Mouse (Mus musculus) kidney, embryonic 16.5 days (tissue): ENCODE results near the gene Gm17482. TPM values are rescaled to one million over a fixed set of nuclear protein-coding genes. Genes with fewer than 3 reads are reported as not detected.

Source experiments
- ATAC-seq: fragments of 200-750 bp; cut with Nextera tagmentation; 2 replicates; pipeline ENCODE4 v1.8.0; 2017; ENCODE audit warnings: moderate TSS enrichment; ENCODE audit not compliant: low FRiP score, low TSS enrichment
- H3K27ac ChIP-seq: fragments of 300-500 bp; sonication (generic); 2 replicates; pipeline ENCODE4 v1.5.1; 2014; ENCODE audit warnings: low read length
- H3K27me3 ChIP-seq: fragments of 300-500 bp; sonication (generic); 2 replicates; pipeline ENCODE4 v1.6.1; 2014; ENCODE audit warnings: low read length, control low read depth, mixed read lengths; ENCODE audit not compliant: insufficient read depth
- H3K36me3 ChIP-seq: fragments of 300-500 bp; sonication (generic); 2 replicates; pipeline ENCODE4 v1.6.1; 2014; ENCODE audit warnings: low read length, control low read depth, mixed read lengths; ENCODE audit not compliant: insufficient read depth
- H3K4me1 ChIP-seq: fragments of 300-500 bp; sonication (generic); 2 replicates; pipeline ENCODE4 v1.6.1; 2014; ENCODE audit warnings: low read length, control low read depth, mixed read lengths; ENCODE audit not compliant: insufficient read depth
- H3K4me2 ChIP-seq: fragments of 300-500 bp; sonication (generic); replicated peaks from 2 replicates; pipeline ENCODE4 v1.6.1; 2014; ENCODE audit warnings: low read depth, low read length
- H3K4me3 ChIP-seq: fragments of 300-500 bp; sonication (generic); 2 replicates; pipeline ENCODE4 v1.5.1; 2014; ENCODE audit warnings: mild to moderate bottlenecking, low read length
- H3K9ac ChIP-seq: fragments of 300-500 bp; sonication (generic); replicated peaks from 2 replicates; pipeline ENCODE4 v1.6.1; 2014; ENCODE audit warnings: low read length
- H3K9me3 ChIP-seq: fragments of 300-500 bp; sonication (generic); 2 replicates; pipeline ENCODE4 v1.6.1; 2016; ENCODE audit warnings: low read length, control low read depth
- WGBS: fragments of 180-500 bp; shearing (Covaris S2); extraction: QIAGEN DNeasy Blood & Tissue Kit; methylation state at CpG from one replicate; pipeline ENCODE4 v1.1.7; 2014; 5-methylcytosine and 5-hydroxymethylcytosine counted together
- polyA plus RNA-seq: library from polyadenylated mRNA; unstranded; fragments of >200 nt; fragmentation: Nextera tagmentation; extraction: Ambion mirVana; gene quantifications from 2 replicates; pipeline ENCODE4 v1.2.1, GENCODE M21; 2015

The Gm17482 gene
- polyA plus RNA-seq, 1 experiment from 2014 or later = not detected

- WGBS = 81% methylated on average over 3 of the region's 3 CpGs
- no peak overlapping the region for H3K27ac ChIP-seq
Observed at GRCm38 (mm10) chr6:115241939-115242338, 14.8 kb downstream of the Gm17482 start.

GRCm38 (mm10) chr6:115244222-115244621, 17.1 kb downstream of the Gm17482 start:
- ATAC-seq = no peak
- H3K4me1 ChIP-seq = no peaks in the 10 kb centered on the region; the same call in 1 of the 2 replicates
- no peak overlapping the region for H3K4me2 ChIP-seq
- 76% methylated on average over 2 of the region's 2 CpGs for WGBS
- H3K27me3 ChIP-seq = no peaks in the 10 kb centered on the region
- no peaks in the 10 kb centered on the region for H3K9me3 ChIP-seq
- no peaks in the 10 kb centered on the region for H3K36me3 ChIP-seq
- no peak overlapping the region for H3K27ac ChIP-seq
- H3K9ac ChIP-seq = no peak overlapping the region
- no peak overlapping the region for H3K4me3 ChIP-seq

More at GRCm38 (mm10) chr6:115241939-115242338, 14.8 kb downstream of the Gm17482 start:
- Histone ChIP-seq H3K27me3 (no peaks in the 10 kb centered on the region), H3K9ac (no peak overlapping the region), H3K4me1 (no peaks in the 10 kb centered on the region; the same call in 1 of the 2 replicates), H3K4me3 (no peak overlapping the region), H3K4me2 (no peak overlapping the region), H3K9me3 (no peaks in the 10 kb centered on the region), H3K36me3 (no peaks in the 10 kb centered on the region)
- no peak for ATAC-seq

- WGBS = 86% methylated on average over 3 of the region's 3 CpGs
- H3K9me3 ChIP-seq = no peaks in the 10 kb centered on the region
- no peak overlapping the region for H3K27ac ChIP-seq
- no peaks in the 10 kb centered on the region for H3K27me3 ChIP-seq
- H3K36me3 ChIP-seq = no peaks in the 10 kb centered on the region
- H3K4me1 ChIP-seq = no peaks in the 10 kb centered on the region; the same call in 1 of the 2 replicates
- no peak overlapping the region for H3K4me3 ChIP-seq
- H3K9ac ChIP-seq = no peak overlapping the region
- ATAC-seq = no peak
- no peak overlapping the region for H3K4me2 ChIP-seq
Observed at GRCm38 (mm10) chr6:115245500-115246058, 18.4 kb downstream of the Gm17482 start.

GRCm38 (mm10) chr6:115251531-115251985, 24.4 kb downstream of the Gm17482 start:
- H3K27me3 ChIP-seq = no peaks in the 10 kb centered on the region
- H3K36me3 ChIP-seq = no peaks in the 10 kb centered on the region
- H3K4me2 ChIP-seq = peak overlapping the region; percentile 52
- peak; percentile 42; the same call in 1 of the 2 replicates for ATAC-seq
- peaks cover 8% of the 10 kb centered on the region for H3K4me1 ChIP-seq
- under 1% methylated on average over 13 of the region's 13 CpGs for WGBS
- no peaks in the 10 kb centered on the region for H3K9me3 ChIP-seq
- H3K27ac ChIP-seq = no peak overlapping the region
- H3K4me3 ChIP-seq = peak overlapping the region; percentile 30
- peak overlapping the region; percentile 49 for H3K9ac ChIP-seq

GRCm38 (mm10) chr6:115252099-115252873, 25.1 kb downstream of the Gm17482 start, which contains the start of gene Timp4:
Gene Timp4, minus strand, starts transcription at chr6:115252205.
- WGBS = 43% methylated on average over 7 of the region's 10 CpGs
- H3K27me3 ChIP-seq = no peaks in the 10 kb centered on the region
- H3K36me3 ChIP-seq = no peaks in the 10 kb centered on the region
- peak within 1 kb of the TSS; percentile 49 for H3K9ac ChIP-seq
- no peak for ATAC-seq
- peak within 1 kb of the TSS; percentile 52 for H3K4me2 ChIP-seq
- peak within 1 kb of the TSS; percentile 30 for H3K4me3 ChIP-seq
- H3K27ac ChIP-seq = no peak within 1 kb of the TSS
- no peaks in the 10 kb centered on the region for H3K9me3 ChIP-seq
- H3K4me1 ChIP-seq = peaks cover 8% of the 10 kb centered on the region

- peaks cover 8% of the 10 kb centered on the region for H3K4me1 ChIP-seq
- H3K9ac ChIP-seq = no peak overlapping the region
- no peak for ATAC-seq
- H3K36me3 ChIP-seq = no peaks in the 10 kb centered on the region
- H3K4me2 ChIP-seq = no peak overlapping the region
- H3K9me3 ChIP-seq = no peaks in the 10 kb centered on the region
- H3K4me3 ChIP-seq = no peak overlapping the region
- 81% methylated on average over 3 of the region's 3 CpGs for WGBS
- H3K27ac ChIP-seq = no peak overlapping the region
- H3K27me3 ChIP-seq = no peaks in the 10 kb centered on the region
Observed at GRCm38 (mm10) chr6:115255171-115255570, 28.0 kb downstream of the Gm17482 start.

GRCm38 (mm10) chr6:115260507-115260906, 33.4 kb downstream of the Gm17482 start:
- no peak for ATAC-seq
- WGBS = 91% methylated on average over 3 of the region's 3 CpGs
- Histone ChIP-seq H3K4me3 (no peak overlapping the region), H3K9me3 (no peaks in the 10 kb centered on the region), H3K27me3 (no peaks in the 10 kb centered on the region), H3K4me1 (no peaks in the 10 kb centered on the region), H3K36me3 (no peaks in the 10 kb centered on the region), H3K4me2 (no peak overlapping the region), H3K9ac (no peak overlapping the region), H3K27ac (no peak overlapping the region)

GRCm38 (mm10) chr6:115266791-115267190, 39.6 kb downstream of the Gm17482 start:
- Histone ChIP-seq H3K4me3 (no peak overlapping the region), H3K9ac (no peak overlapping the region), H3K4me1 (peaks cover 13% of the 10 kb centered on the region), H3K27me3 (no peaks in the 10 kb centered on the region), H3K27ac (no peak overlapping the region), H3K36me3 (no peaks in the 10 kb centered on the region), H3K9me3 (no peaks in the 10 kb centered on the region), H3K4me2 (no peak overlapping the region)
- no peak for ATAC-seq
- 77% methylated on average over 5 of the region's 5 CpGs for WGBS

GRCm38 (mm10) chr6:115267916-115268315, 40.8 kb downstream of the Gm17482 start:
- Histone ChIP-seq H3K4me3 (no peak overlapping the region), H3K4me1 (peaks cover 16% of the 10 kb centered on the region), H3K9ac (no peak overlapping the region), H3K4me2 (no peak overlapping the region), H3K9me3 (no peaks in the 10 kb centered on the region), H3K27me3 (no peaks in the 10 kb centered on the region), H3K36me3 (no peaks in the 10 kb centered on the region), H3K27ac (no peak overlapping the region)
- peak; percentile 88 for ATAC-seq
- WGBS = 49% methylated on average over 2 of the region's 2 CpGs
